Mouse (Mus musculus): ENCODE results near the gene Ccdc93. TPM values are rescaled to one million over a fixed set of nuclear protein-coding genes. Genes with fewer than 3 reads are reported as not detected.

Ccdc93 gene
- polyA plus RNA-seq, 1 experiment from 2014 or later, result 11.5 TPM

DNA sequence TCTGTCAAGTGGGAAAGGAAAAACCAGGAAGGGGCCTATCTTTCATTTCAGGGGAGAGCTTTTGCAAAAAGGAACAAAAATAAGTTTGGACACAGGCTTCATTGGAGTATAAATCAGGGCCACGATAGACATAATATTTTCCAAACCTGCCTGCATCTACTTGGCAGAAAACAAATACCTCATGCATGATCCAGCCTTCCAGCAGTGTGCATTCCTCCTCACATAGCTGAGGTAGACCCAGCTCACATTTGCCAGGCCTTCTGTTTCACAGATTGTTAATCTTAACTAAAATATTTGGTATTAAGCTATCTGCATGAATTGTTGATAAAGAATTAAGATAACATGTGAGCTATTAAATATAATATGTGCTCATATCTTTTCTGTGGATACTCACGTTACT, 37.7 kb upstream of the Ccdc93 start:
- 75% methylated on average over 2 of the region's 2 CpGs for WGBS
- Histone ChIP-seq H3K4me1 (ENCODE audit: control insufficient read depth, insufficient read depth, low read length) (peaks cover 6% of the 10 kb centered on the region; the same call in 1 of the 2 replicates), H3K4me2 (ENCODE audit: low read length) (no peak overlapping the region), H3K4me3 (replicated peaks; ENCODE audit: low read depth, low read length) (no peak overlapping the region), H3K36me3 (ENCODE audit: control insufficient read depth, insufficient read depth, low read length) (no peaks in the 10 kb centered on the region), H3K9me3 (ENCODE audit: control insufficient read depth, low read length) (no peaks in the 10 kb centered on the region), H3K27ac (replicated peaks; ENCODE audit: low read depth, low read length) (no peak overlapping the region), H3K9ac (replicated peaks; ENCODE audit: low read length) (no peak overlapping the region), H3K27me3 (ENCODE audit: control insufficient read depth, insufficient read depth, low read length) (no peaks in the 10 kb centered on the region)
- ATAC-seq (ENCODE audit: low FRiP score, low TSS enrichment) (no peak), DNase-seq (no peak)

GRCm38 (mm10) chr1:121394764-121395163, 36.1 kb upstream of the Ccdc93 start:
- no peaks in the 10 kb centered on the region for H3K36me3 ChIP-seq (ENCODE audit: control insufficient read depth, insufficient read depth, low read length)
- H3K4me1 ChIP-seq (ENCODE audit: control insufficient read depth, insufficient read depth, low read length), result peaks cover 4% of the 10 kb centered on the region

DNA sequence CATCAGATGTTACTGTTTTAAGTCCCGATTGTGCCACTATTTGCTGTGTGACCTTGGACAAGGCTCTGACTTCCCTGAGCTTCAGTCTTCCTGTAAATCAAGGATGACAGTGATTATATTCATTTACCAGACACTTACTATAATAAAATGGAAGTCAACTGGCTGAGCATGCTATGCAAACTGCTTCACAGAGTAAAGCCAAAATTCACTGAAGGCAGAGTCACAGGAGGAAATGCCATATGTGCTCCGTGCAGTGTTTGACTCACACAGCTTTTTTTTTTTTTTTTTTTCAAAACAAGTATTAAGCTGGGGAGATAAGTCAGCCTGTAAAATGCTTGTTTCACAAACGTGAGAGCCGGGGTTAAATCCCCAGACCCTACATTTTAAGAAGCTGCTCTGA, 34.3 kb upstream of the Ccdc93 start:
- H3K4me3 ChIP-seq (replicated peaks; ENCODE audit: low read depth, low read length), result no peak overlapping the region
- no peak overlapping the region for H3K9ac ChIP-seq (replicated peaks; ENCODE audit: low read length)
- 87% methylated on average over 4 of the region's 4 CpGs for WGBS
- peaks cover 6% of the 10 kb centered on the region for H3K4me1 ChIP-seq (ENCODE audit: control insufficient read depth, insufficient read depth, low read length)
- no peaks in the 10 kb centered on the region for H3K27me3 ChIP-seq (ENCODE audit: control insufficient read depth, insufficient read depth, low read length)
- H3K4me2 ChIP-seq (ENCODE audit: low read length), result no peak overlapping the region
- no peaks in the 10 kb centered on the region for H3K36me3 ChIP-seq (ENCODE audit: control insufficient read depth, insufficient read depth, low read length)
- ATAC-seq (ENCODE audit: low FRiP score, low TSS enrichment) (no peak), DNase-seq (no peak)
- no peak overlapping the region for H3K27ac ChIP-seq (replicated peaks; ENCODE audit: low read depth, low read length)
- H3K9me3 ChIP-seq (ENCODE audit: control insufficient read depth, low read length), result no peaks in the 10 kb centered on the region

More at GRCm38 (mm10) chr1:121394764-121395163, 36.1 kb upstream of the Ccdc93 start:
- 70% methylated on average over 5 of the region's 5 CpGs for WGBS
- Histone ChIP-seq H3K9me3 (ENCODE audit: control insufficient read depth, low read length) (no peaks in the 10 kb centered on the region), H3K9ac (replicated peaks; ENCODE audit: low read length) (no peak overlapping the region), H3K27ac (replicated peaks; ENCODE audit: low read depth, low read length) (no peak overlapping the region), H3K4me2 (ENCODE audit: low read length) (no peak overlapping the region), H3K4me3 (replicated peaks; ENCODE audit: low read depth, low read length) (no peak overlapping the region), H3K27me3 (ENCODE audit: control insufficient read depth, insufficient read depth, low read length) (no peaks in the 10 kb centered on the region)
- ATAC-seq (ENCODE audit: low FRiP score, low TSS enrichment) (no peak), DNase-seq (no peak)

- Histone ChIP-seq H3K27ac (replicated peaks; ENCODE audit: low read depth, low read length) (no peak overlapping the region), H3K9me3 (ENCODE audit: control insufficient read depth, low read length) (no peaks in the 10 kb centered on the region)
- 83% methylated on average over 4 of the region's 4 CpGs for WGBS
Measured at GRCm38 (mm10) chr1:121398231-121398630, 32.6 kb upstream of the Ccdc93 start.

GRCm38 (mm10) chr1:121398986-121399881, 31.6 kb upstream of the Ccdc93 start:
- H3K9me3 ChIP-seq (ENCODE audit: control insufficient read depth, low read length), result no peaks in the 10 kb centered on the region
- no peak overlapping the region for H3K27ac ChIP-seq (replicated peaks; ENCODE audit: low read depth, low read length)
- H3K27me3 ChIP-seq (ENCODE audit: control insufficient read depth, insufficient read depth, low read length), result no peaks in the 10 kb centered on the region
- peak; percentile 64; the same call in 1 of the 2 replicates for ATAC-seq (ENCODE audit: low FRiP score, low TSS enrichment)
- 54% methylated on average over 14 of the region's 14 CpGs for WGBS
- no peak overlapping the region for H3K4me3 ChIP-seq (replicated peaks; ENCODE audit: low read depth, low read length)
- no peak overlapping the region for H3K9ac ChIP-seq (replicated peaks; ENCODE audit: low read length)
- H3K4me2 ChIP-seq (ENCODE audit: low read length), result no peak overlapping the region
- H3K36me3 ChIP-seq (ENCODE audit: control insufficient read depth, insufficient read depth, low read length), result no peaks in the 10 kb centered on the region
- peaks cover 6% of the 10 kb centered on the region for H3K4me1 ChIP-seq (ENCODE audit: control insufficient read depth, insufficient read depth, low read length)
- DNase-seq, result peak; percentile 68

More at GRCm38 (mm10) chr1:121398231-121398630, 32.6 kb upstream of the Ccdc93 start:
- Histone ChIP-seq H3K9ac (replicated peaks; ENCODE audit: low read length) (no peak overlapping the region), H3K27me3 (ENCODE audit: control insufficient read depth, insufficient read depth, low read length) (no peaks in the 10 kb centered on the region), H3K36me3 (ENCODE audit: control insufficient read depth, insufficient read depth, low read length) (no peaks in the 10 kb centered on the region), H3K4me3 (replicated peaks; ENCODE audit: low read depth, low read length) (no peak overlapping the region), H3K4me2 (ENCODE audit: low read length) (no peak overlapping the region), H3K4me1 (ENCODE audit: control insufficient read depth, insufficient read depth, low read length) (peaks cover 6% of the 10 kb centered on the region)
- ATAC-seq (ENCODE audit: low FRiP score, low TSS enrichment), result no peak
- DNase-seq, result no peak

- no peaks in the 10 kb centered on the region for H3K27me3 ChIP-seq (ENCODE audit: control insufficient read depth, insufficient read depth, low read length)
- DNase-seq (peak; percentile 86), ATAC-seq (ENCODE audit: low FRiP score, low TSS enrichment) (0 out of 2 replicates have a peak, but pooled peaks have one; percentile 66)
- no peak overlapping the region for H3K4me3 ChIP-seq (replicated peaks; ENCODE audit: low read depth, low read length)
- H3K27ac ChIP-seq (replicated peaks; ENCODE audit: low read depth, low read length), result no peak overlapping the region
- H3K9me3 ChIP-seq (ENCODE audit: control insufficient read depth, low read length), result no peaks in the 10 kb centered on the region
- 19% methylated on average over 4 of the region's 4 CpGs for WGBS
- H3K4me2 ChIP-seq (ENCODE audit: low read length), result no peak overlapping the region
- H3K9ac ChIP-seq (replicated peaks; ENCODE audit: low read length), result no peak overlapping the region
- no peaks in the 10 kb centered on the region for H3K36me3 ChIP-seq (ENCODE audit: control insufficient read depth, insufficient read depth, low read length)
- peaks cover 6% of the 10 kb centered on the region for H3K4me1 ChIP-seq (ENCODE audit: control insufficient read depth, insufficient read depth, low read length)
Measured at GRCm38 (mm10) chr1:121400243-121400642, 30.6 kb upstream of the Ccdc93 start.

- Histone ChIP-seq H3K9ac (replicated peaks; ENCODE audit: low read length) (no peak overlapping the region), H3K36me3 (ENCODE audit: control insufficient read depth, insufficient read depth, low read length) (no peaks in the 10 kb centered on the region), H3K4me3 (replicated peaks; ENCODE audit: low read depth, low read length) (no peak overlapping the region), H3K4me1 (ENCODE audit: control insufficient read depth, insufficient read depth, low read length) (no peaks in the 10 kb centered on the region), H3K9me3 (ENCODE audit: control insufficient read depth, low read length) (no peaks in the 10 kb centered on the region), H3K27ac (replicated peaks; ENCODE audit: low read depth, low read length) (no peak overlapping the region), H3K27me3 (ENCODE audit: control insufficient read depth, insufficient read depth, low read length) (no peaks in the 10 kb centered on the region), H3K4me2 (ENCODE audit: low read length) (no peak overlapping the region)
- WGBS, result 36% methylated on average over 4 of the region's 4 CpGs
- DNase-seq (peak; percentile 81), ATAC-seq (ENCODE audit: low FRiP score, low TSS enrichment) (no peak; the same call in 1 of the 2 replicates)
Measured at GRCm38 (mm10) chr1:121419084-121419483, 11.8 kb upstream of the Ccdc93 start.

GRCm38 (mm10) chr1:121419569-121420265, 11.1 kb upstream of the Ccdc93 start:
- 83% methylated on average over 12 of the region's 12 CpGs for WGBS

More at GRCm38 (mm10) chr1:121419569-121420265, 11.1 kb upstream of the Ccdc93 start:
- no peak overlapping the region for H3K4me2 ChIP-seq (ENCODE audit: low read length)
- H3K27me3 ChIP-seq (ENCODE audit: control insufficient read depth, insufficient read depth, low read length), result no peaks in the 10 kb centered on the region
- no peaks in the 10 kb centered on the region for H3K4me1 ChIP-seq (ENCODE audit: control insufficient read depth, insufficient read depth, low read length)
- no peak overlapping the region for H3K4me3 ChIP-seq (replicated peaks; ENCODE audit: low read depth, low read length)
- no peak overlapping the region for H3K9ac ChIP-seq (replicated peaks; ENCODE audit: low read length)
- no peak for ATAC-seq (ENCODE audit: low FRiP score, low TSS enrichment)
- DNase-seq, result no peak
- H3K36me3 ChIP-seq (ENCODE audit: control insufficient read depth, insufficient read depth, low read length), result no peaks in the 10 kb centered on the region
- H3K27ac ChIP-seq (replicated peaks; ENCODE audit: low read depth, low read length), result no peak overlapping the region
- H3K9me3 ChIP-seq (ENCODE audit: control insufficient read depth, low read length), result no peaks in the 10 kb centered on the region

Measured in midbrain, embryonic 14.5 days (tissue).